Mouse (Mus musculus) CH12.LX (cell line): ENCODE measurements around the gene Ypel2.

Experiments used
- CHD2 ChIP-seq: IDR thresholded peaks from 2 replicates; pipeline ENCODE4 v1.6.1; 2011; ENCODE audit warnings: low read length, improper control_type of control experiment
- CTCF ChIP-seq, 2 experiments: IDR thresholded peaks in 1 of 2; conservative IDR thresholded peaks in 1 of 2; 2 replicates each; pipeline ENCODE4 v1.5.1; 2011 to 2012; ENCODE audit warnings: low read depth in 2 of 2, low read length in 2 of 2, improper control_type of control experiment in 1 of 2, inconsistent platforms in 1 of 2, mild to moderate bottlenecking in 1 of 2, moderate library complexity in 1 of 2
- ELF1 ChIP-seq: IDR thresholded peaks from 2 replicates; pipeline ENCODE4 v1.6.1; 2014; ENCODE audit warnings: low read depth, mild to moderate bottlenecking, inconsistent platforms, low read length, improper control_type of control experiment
- EP300 ChIP-seq: IDR thresholded peaks from 2 replicates; pipeline ENCODE4 v1.6.1; 2011; ENCODE audit warnings: low read length, improper control_type of control experiment
- MAX ChIP-seq: IDR thresholded peaks from 2 replicates; pipeline ENCODE4 v1.6.1; 2011; ENCODE audit warnings: low read length, improper control_type of control experiment
- POLR2A ChIP-seq: IDR thresholded peaks from 2 replicates; pipeline ENCODE4 v1.6.1; 2011; ENCODE audit warnings: low read depth, mild to moderate bottlenecking, improper control_type of control experiment, low read length
- UBTF ChIP-seq: IDR thresholded peaks from 2 replicates; pipeline ENCODE4 v1.6.1; 2012; ENCODE audit warnings: low read depth, mild to moderate bottlenecking, inconsistent platforms, low read length, improper control_type of control experiment, moderate library complexity
- USF1 ChIP-seq: IDR thresholded peaks from 2 replicates; pipeline ENCODE4 v1.6.1; 2014; ENCODE audit warnings: low read depth, mild to moderate bottlenecking, inconsistent platforms, low read length, improper control_type of control experiment

- TF ChIP-seq MAX (no peak), CTCF (conservative IDR thresholded peaks at IDR 0.05 in 1 of 2, IDR thresholded peaks at IDR 0.05 in 1 of 2; ENCODE audit: low read depth in 2 of 2, low read length in 2 of 2) (no peak), EP300 (no peak), POLR2A (no peak), ELF1 (no peak), CHD2 (no peak), UBTF (no peak), USF1 (no peak)
These were observed 28.0 kb upstream of the Ypel2 start for GRCm38 (mm10) chr11:87021551-87021950.
